Mouse (Mus musculus) adrenal gland, adult 8-10 months (tissue): ENCODE measurements around the gene Ptcd2. TPM values are rescaled to one million over a fixed set of nuclear protein-coding genes. Genes with fewer than 3 reads are reported as not detected.
A peak's percentile ranks its signal among the peaks of the same experiment; 100 is the strongest.

Experiments used
- DNase-seq: peaks from one replicate; pipeline ENCODE4 v3.0.0; 2022
- total RNA-seq, 4 experiments: library from RNA; stranded (reverse); gene quantifications; 2 replicates each; pipeline ENCODE4 v1.2.4; 2022

Gene Ptcd2
- 10 to 100 TPM; 31.7 to 40.4 (median 35.0) TPM for total RNA-seq

GRCm38 (mm10) chr13:99344599-99345575 is at the start of gene Ptcd2, which contains the start of gene Mrps27:
TSS of gene Ptcd2 (minus strand) at chr13:99344705.
TSS of gene Mrps27 (plus strand) at chr13:99344786.
- DNase-seq = peak; percentile 96

- DNase-seq = no peak
Observed at GRCm38 (mm10) chr13:99393128-99393527, 48.6 kb upstream of the Ptcd2 start.

DNA sequence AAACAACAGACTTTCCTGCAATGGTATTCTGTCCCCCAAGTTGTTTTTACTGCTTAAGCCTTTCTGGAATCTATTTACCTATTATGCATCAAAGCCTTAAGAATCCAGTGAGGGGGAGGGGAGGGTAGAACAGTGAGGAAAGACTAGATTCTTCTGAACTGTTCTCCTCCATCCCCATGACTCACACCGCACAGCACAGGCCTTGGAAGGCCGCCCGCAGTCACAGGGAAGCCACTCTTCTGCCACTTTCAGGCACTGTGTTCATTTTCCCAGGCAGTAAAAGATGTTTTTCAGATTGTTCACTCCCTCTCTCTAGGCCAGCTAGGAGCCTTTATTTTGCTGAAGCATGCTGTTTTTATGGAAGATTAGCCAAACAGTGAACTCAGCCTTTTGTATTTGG is 46.9 kb upstream of the Ptcd2 start:
- DNase-seq = peak; percentile 74

GRCm38 (mm10) chr13:99387901-99388811 is 43.7 kb upstream of the Ptcd2 start:
- DNase-seq = no peak

DNA sequence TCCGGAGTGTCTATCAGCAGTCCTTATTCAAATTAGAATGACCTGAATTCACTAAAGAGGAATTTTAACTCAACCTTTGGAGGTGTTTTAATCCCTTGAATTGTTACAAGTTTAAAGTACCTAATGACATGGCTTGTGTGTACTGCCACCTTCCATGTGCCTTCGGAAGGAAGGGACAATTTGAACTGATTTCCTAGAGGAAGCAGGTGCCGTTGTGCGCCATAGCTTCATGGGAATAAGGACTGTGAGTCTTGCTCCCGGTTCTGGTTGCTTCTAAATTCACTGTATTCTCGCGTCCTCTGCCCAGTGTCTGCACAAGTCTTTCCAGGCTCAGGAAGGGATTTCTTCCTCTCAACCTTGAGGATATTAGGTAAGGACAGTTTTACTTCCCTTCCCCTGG is 41.8 kb upstream of the Ptcd2 start:
- no peak for DNase-seq

GRCm38 (mm10) chr13:99385911-99386310 is 41.4 kb upstream of the Ptcd2 start:
- no peak for DNase-seq

GRCm38 (mm10) chr13:99384555-99385203 is 40.2 kb upstream of the Ptcd2 start:
- no peak for DNase-seq

DNA sequence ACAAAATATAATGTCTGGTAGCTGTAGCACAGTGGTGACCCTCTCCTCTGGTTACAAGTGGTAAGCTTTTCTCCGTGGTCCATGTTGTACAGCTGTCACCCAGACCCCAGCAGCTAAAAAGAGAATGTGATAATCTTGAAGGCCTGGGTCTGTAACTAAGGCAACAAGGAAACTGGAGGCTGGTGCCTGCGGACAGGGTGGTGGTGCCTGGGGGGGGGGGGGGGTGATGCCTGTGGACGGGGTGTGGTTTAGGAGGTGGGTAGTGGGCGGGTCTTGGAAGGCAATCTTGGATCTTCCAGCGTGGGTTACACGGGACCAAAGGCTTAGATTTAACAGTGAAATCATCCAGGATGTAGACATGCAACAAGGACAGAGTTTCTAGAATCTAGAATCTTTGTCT is 37.9 kb upstream of the Ptcd2 start:
- DNase-seq = no peak

- no peak for DNase-seq
Observed at GRCm38 (mm10) chr13:99378223-99378622, 33.7 kb upstream of the Ptcd2 start.

DNA sequence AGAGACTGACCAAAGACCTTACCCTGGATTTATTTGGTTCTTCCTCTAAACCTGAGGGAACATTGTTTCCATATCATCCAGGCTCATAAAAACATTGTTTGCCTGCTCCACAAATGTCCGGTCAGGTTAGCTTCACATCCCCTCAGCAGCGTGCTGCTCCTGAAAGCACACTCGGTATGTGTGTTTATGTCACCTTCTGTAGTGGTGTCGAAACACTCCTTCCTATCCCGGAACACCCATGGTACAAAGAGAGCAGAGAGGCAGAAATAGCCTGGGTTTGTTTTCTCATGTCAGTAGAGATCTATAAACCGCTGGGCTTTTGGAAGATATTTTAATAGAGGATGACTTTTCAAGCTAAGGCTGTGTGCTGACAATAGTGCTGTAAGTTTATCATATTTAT is 32.5 kb upstream of the Ptcd2 start:
- DNase-seq = no peak

DNA sequence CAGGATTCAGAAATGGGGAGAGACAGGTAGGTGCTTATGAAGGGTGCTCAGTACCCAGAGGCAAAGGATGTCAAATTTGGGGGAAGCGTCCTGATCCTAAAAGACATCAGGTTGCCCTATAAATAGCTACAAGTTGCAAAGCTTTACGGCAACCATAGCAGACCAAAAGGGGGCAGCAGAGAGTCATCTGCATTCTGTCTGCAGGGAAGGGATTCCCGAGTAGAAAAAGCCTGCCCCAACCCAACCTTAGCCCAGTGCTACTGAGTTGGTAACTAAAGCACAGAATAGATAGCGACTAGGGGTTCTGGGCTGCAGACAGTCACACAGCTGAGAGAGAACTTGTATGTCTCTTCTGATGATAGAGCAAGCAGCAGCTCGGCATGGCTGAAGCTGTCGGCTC is 31.0 kb upstream of the Ptcd2 start:
- peak; percentile 62 for DNase-seq

- DNase-seq = no peak
Observed at GRCm38 (mm10) chr13:99374191-99374590, 29.7 kb upstream of the Ptcd2 start.

- DNase-seq = no peak
Observed at GRCm38 (mm10) chr13:99373684-99374083, 29.2 kb upstream of the Ptcd2 start.

- DNase-seq = no peak
Observed at GRCm38 (mm10) chr13:99371285-99371684, 26.8 kb upstream of the Ptcd2 start.

- DNase-seq = no peak
Observed at GRCm38 (mm10) chr13:99369103-99369502, 24.6 kb upstream of the Ptcd2 start.

DNA sequence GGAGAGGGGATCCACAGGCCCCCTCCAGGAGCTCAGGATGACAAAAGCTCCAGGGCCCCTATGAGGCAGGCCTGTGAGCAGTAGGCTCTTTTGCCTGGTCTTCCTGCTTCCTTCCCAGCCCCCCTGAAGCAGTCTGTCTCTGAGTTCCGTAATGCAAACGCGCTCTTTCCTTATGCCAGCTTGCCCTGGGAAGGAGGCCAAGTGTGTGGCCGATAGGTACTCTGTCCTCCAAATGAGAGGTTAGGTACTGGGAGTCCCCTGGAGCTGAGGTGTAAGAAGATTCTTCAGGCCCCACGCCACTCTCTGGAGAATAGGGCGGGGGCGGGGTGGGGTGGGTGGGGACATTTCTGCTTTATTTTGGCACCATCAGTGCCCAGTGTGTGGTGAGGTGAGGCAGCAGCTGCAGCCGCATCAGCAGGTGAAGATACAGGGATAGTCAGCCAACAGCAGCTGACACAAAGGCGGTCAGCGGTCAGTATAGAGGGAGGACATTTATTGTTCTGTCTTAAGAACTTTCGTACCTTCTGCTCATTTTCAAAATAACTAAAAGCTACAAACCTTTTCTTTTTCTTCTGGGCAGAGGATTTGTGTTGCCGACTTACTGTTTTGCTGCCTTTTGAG is 23.2 kb upstream of the Ptcd2 start:
- no peak for DNase-seq

DNA sequence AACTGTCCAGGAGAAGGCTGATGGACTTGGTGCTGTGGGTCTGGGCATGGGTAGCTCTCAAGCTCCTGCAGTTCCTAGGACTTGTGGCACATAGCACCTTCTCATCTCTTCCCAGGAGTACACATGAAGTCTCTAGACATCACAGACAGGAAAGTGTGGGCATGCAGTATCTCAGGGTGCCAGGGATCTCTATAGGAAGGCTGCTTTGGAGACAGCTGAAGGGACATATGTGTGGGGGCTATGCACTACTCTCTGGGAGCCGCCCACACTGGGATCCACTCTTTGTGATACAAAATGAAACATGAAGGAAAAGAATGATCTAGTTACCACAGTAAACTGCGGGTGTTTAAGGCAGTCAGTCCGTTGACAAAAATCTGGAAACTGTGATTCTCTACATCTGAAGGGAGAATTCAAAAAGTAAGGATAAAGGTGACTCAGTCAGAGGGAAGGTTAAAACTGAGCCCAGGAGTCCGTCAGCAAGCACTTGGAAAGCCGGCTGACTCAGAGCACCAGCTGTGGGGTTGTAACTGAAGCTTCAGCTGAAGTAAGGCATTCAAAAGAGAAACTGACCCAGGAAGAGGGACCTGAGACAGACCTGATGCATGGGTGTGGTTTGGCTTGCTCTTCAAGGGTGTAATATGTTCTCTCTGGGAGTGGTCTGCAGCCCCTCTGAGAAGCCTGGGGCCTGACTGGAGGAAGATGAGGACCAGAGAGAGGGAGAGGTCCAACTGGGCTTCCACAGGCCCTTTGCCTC is 22.1 kb upstream of the Ptcd2 start:
- DNase-seq = no peak

DNA sequence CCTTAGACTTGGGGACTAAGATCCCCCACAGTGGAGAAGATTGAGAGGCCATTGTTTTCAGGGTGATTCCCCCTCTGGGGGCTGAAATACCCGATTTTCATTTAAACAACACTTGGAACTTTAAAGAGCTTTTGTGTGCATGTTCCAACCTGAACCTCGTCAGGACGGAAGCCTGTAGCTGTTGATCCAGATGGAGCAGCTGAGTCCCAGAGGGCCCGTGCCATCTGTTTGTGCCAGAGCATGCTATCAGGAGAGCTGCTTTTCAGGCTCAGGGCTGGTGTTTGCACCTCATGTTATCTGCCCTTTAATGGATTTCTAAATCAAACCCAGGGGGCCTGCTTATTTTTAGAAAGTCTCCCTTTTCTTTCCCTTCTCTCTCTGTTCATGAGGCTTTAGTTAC is 19.4 kb upstream of the Ptcd2 start:
- DNase-seq = no peak

- DNase-seq = no peak
Observed at GRCm38 (mm10) chr13:99358921-99359320, 14.4 kb upstream of the Ptcd2 start.

DNA sequence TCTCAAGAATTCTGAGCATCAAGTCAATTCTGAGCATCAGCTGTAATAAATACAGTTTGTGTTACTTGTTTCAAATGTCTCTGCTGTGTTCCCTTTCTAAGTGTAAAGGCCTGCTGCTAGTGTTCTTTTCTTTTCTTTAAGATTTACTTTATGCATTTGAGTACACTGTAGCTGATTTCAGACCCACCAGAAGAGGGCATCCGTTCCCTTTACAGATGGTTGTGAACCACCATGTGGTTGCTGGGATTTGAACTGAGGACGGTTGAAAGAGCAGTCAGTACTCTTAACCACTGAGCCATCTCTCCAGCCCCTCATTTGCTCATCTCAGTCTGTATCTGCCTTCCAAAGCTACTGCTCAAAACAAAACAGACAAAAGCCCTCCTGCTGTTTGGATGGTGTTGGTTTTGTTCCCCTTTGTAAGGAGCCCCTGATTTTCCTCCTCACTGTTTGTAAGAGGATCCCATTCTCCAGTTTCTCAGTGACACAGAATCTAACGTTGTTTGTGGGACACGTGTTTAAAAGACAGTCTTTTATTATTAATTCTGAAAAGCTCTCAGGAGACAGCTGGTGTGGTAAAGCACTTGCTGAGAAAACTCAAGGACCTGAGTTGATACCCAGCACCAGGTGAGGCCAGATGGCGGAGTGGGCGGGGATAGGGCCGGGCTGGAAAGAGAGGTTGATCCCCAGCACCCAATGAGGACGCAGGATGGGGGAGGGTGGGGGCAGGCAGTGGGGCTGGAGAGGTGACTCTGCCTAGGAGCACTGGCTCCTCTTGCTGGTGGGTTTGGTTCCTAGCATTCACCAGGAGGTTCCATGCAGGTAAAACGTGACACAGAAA is 12.1 kb upstream of the Ptcd2 start:
- DNase-seq = no peak
